Mouse (Mus musculus) erythroblast, adult 5-6 weeks (primary cell): ENCODE results near the gene Slc25a38. TPM values are rescaled to one million over a fixed set of nuclear protein-coding genes. Genes with fewer than 3 reads are reported as not detected.
A peak's percentile ranks its signal among the peaks of the same experiment; 100 is the strongest.

Experiments used
- ATAC-seq: replicated peaks from 2 replicates; pipeline ENCODE4 v1.8.0; 2016; ENCODE audit warnings: moderate number of reproducible peaks, mild to moderate bottlenecking, moderate TSS enrichment, inconsistent platforms; ENCODE audit not compliant: poor library complexity, low FRiP score, severe bottlenecking
- total RNA-seq, 2 experiments: library from RNA; stranded (forward) in 1 of 2; stranded (reverse) in 1 of 2; fragments of 150-400 nt in 1 of 2; fragments of 200-764, 138-1000 nt in 1 of 2; gene quantifications; 2 replicates each; pipeline versions ENCODE4 v1.2.3 to v1.2.4; 2015 to 2017; ENCODE audit warnings: low replicate concordance in 2 of 2

Gene Slc25a38
- total RNA-seq (2015; ENCODE audit: low replicate concordance) (79.7 and 177 TPM in 2 replicates), total RNA-seq (2017; ENCODE audit: low replicate concordance) (230 and 266 TPM in 2 replicates)

GRCm38 (mm10) chr9:120110211-120111018 lies at the start of gene Slc25a38:
Gene Slc25a38, plus strand, starts transcription at chr9:120110374.
- ATAC-seq, result peak; percentile 82

DNA sequence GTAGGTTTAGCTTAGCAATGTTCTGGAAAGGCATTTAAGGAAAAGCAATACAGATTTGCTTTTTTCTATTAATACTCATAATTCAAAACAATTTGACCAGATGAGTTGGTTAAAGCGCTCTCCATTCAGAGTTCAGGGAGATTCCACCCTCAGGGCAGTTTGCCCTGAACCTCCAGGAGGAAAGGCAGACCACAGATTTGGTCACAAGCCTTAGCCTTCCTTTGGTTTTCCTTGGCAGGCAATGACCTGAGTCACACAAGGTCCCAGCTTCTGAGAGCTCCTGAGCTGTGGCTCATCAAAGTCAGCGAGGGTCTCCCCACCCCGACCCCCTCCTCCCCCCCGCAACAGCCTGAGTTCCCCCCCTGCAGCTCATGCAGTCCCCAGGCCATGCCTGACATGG lies 45.9 kb upstream of the Slc25a38 start:
- ATAC-seq, result no peak

DNA sequence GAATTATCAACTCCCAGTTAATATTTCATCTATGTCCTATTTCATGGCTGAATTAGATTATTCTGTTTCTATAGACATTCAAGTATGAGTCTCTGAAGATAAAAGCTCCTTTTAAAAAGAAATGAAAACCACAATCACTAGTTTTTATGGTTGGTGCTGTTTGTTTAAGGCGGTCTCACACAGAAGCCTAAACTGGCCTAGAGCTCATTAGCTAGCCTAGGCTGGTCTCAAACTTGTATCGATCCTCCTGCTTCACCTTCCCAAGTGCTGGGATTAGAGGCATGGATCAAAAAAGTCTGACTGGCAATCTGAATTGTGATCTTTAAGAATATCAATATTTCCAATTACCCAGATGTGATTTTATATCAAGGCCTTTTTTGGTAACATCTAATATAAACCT lies 42.6 kb upstream of the Slc25a38 start:
- no peak for ATAC-seq

GRCm38 (mm10) chr9:120068047-120068446 lies 42.1 kb upstream of the Slc25a38 start:
- no peak for ATAC-seq

- ATAC-seq, result no peak
Measured at GRCm38 (mm10) chr9:120069779-120070178, 40.4 kb upstream of the Slc25a38 start, which contains the start of gene Cx3cr1. Gene Cx3cr1, minus strand, starts transcription at chr9:120069879.

GRCm38 (mm10) chr9:120071251-120071650 lies 38.9 kb upstream of the Slc25a38 start:
- no peak for ATAC-seq

- peak; percentile 79 for ATAC-seq
Measured at GRCm38 (mm10) chr9:120073169-120073568, 37.0 kb upstream of the Slc25a38 start.

DNA sequence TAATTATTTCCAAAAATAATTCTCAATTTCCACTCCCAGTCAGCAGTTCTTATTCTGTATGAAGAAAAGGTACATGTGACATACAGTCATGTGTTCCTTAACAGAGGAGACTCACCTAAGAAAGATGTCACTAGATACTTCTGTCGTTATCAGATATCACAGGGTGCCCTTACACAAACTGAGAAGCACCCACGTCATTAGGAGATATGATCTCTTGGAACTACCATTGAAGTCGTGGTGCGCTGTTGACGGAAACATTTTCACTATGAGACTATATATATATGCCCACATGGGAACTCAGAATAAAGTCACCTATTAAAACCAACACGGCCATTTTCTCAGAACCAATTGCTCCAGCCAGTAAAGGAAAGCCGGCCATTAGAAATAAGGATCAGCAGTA lies 35.7 kb upstream of the Slc25a38 start:
- no peak for ATAC-seq

DNA sequence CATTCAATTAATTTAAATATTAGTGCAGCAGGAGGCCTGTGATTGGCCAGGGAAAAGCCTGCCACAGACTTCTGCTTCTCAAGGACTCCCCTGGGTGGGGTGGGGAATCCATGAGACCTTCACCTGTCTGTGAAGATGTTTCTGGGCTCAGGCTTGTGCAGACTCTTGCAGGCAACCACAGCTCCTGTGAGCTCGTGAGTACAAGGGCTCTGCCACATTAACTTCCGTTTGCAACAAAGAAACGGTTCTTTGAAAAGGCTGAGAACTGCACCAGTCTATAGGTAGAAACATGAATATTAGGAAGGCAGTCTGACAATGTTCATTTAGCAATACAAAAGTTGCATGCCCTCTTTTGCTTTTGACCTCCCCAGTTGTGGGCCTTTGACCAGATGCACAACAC lies 31.9 kb upstream of the Slc25a38 start:
- no peak for ATAC-seq

DNA sequence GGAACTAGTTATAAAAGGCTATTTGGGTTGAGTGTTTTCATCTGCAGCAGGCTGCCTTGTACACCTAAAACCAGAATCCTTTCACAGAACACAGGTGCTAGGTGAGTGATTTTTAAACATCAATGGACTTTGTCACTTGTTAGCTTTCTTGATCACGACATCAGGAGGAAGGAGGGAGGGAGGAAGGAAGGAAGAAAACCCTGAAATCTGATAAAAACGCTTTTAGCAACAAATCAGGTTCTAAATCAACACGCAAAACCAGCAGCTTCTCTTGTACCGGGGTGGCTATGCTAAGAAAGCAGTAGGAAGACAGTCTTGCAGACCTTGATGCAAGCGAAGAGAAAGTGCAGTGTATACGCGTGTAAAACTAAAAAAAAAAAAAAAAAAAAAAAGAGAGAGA lies 30.3 kb upstream of the Slc25a38 start:
- ATAC-seq, result no peak

GRCm38 (mm10) chr9:120080546-120081108 lies 29.5 kb upstream of the Slc25a38 start:
- no peak for ATAC-seq

DNA sequence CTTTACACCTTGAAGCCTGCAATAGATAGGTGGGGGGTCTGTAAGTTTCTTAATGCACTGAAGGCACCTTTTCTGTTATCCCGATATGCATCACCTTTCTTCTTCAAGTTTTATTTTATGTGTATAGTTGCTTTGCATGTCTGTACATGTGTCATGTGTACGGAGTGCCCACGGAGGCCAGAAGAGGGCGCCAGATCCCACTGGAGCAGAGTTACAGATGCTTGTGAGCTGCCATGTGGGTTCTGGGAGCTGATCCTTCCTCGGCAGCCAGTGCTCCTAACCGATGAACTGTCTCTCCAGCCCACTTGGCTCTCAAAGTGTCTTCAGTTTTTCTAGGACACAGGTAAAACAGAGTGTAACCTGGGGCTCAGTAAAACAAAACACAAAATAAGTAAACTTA lies 28.9 kb upstream of the Slc25a38 start:
- ATAC-seq, result peak; percentile 50; the same call in 1 of the 2 replicates

- ATAC-seq, result no peak
Measured at GRCm38 (mm10) chr9:120081967-120082366, 28.2 kb upstream of the Slc25a38 start.

DNA sequence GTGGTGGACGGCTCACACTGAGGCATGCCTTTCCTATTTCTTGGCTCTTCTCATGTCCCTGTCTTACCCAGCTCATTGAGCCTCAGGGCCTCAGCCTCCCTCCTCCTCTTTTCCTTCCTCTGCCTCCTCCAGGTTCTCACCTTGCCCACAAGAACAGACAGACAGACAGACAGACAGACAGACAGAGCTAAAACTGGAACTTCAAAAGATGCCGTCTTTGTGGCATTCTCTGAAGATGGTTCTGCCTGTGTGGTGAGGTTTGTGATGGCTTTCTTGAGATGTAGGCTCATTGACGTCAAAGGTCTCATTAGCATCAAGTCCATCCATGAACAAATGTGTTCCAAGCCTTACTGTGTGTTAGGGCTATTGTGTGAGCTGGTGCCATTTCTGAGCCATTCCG lies 27.5 kb upstream of the Slc25a38 start:
- no peak for ATAC-seq

- ATAC-seq, result no peak
Measured at GRCm38 (mm10) chr9:120083158-120083894, 26.8 kb upstream of the Slc25a38 start.

- no peak for ATAC-seq
Measured at GRCm38 (mm10) chr9:120084406-120084805, 25.8 kb upstream of the Slc25a38 start.

DNA sequence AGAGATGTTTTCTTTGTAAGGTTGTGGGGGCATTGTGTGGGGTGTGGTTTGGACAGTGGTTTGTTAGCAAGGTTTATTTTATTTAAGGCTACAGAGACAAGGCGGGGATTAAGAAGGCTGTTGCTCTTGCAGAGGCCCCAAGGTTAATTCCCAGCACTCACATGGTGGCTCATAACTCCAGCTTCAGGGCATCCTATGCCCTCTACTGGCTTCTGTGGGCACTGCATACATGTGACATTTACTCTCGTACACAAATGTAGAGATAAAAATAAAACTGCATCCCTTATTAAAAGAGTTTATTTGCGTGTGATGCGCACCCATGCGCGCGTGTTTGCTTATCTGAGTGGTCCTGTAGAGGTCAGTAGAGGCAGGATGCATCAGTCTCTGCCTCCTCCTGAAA lies 21.0 kb upstream of the Slc25a38 start:
- ATAC-seq, result no peak

DNA sequence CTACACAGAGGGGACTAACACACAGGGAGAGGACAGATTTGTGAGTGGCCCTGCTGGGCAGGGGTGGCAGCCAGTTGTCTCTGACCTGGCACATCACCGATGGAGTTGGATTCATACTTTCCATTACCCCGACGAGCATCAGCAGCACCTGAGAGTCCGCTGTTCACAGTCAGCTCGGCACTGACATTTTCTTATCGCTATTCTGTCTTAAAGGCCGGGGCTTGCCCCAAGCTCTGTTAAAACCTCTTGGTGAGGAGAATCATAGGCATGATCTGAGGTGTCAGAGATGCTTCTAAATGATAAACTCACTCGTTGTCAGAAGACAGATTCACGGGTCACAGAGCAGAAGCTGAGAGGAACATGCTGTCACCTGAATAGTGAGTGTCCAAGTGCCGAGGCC lies 19.1 kb upstream of the Slc25a38 start:
- no peak for ATAC-seq

GRCm38 (mm10) chr9:120091696-120092238 lies 18.4 kb upstream of the Slc25a38 start, which contains the start of gene Ccr8:
Gene Ccr8, plus strand, starts transcription at chr9:120092114.
- ATAC-seq, result no peak

GRCm38 (mm10) chr9:120093701-120094100 lies 16.5 kb upstream of the Slc25a38 start:
- no peak for ATAC-seq
